Comparison of ENCODE assay signal across 10 mouse cellular contexts in the genomic region with DNA sequence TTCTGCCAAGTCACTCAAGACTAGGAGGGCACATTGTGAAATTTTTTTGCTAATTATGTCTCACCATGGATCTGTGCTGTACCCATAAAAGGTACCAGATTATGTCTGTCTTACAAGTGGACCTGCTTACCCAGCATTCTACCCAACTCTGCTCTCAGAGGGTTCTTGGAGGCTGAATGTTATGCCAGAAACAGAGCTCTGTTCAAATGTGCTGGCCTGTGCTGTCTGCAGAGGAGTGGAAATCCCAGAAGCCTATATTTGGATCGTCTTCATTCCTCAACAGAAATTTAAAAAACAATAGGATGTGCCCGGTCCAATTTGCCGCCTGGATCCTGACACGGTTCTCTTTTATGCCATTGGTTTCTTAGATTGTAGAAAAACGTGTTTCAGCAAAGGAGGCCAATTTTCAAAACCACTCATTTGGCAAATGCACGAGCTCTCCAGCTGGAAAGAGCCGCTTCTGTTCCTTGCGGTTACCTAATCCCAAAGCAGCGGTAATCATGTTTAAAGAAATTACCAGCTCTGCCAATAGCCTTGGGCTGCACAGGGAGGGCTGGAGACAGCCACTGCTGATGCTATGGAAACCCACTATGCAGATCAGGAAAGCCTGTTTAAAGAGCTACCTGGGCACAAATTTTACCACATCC.
DNase-seq lines count a peak whose midpoint lies in the region; ATAC-seq and TF ChIP-seq lines count a peak whose summit lies in the region.
"Had no signal": no experiment of that assay in that cellular context is flagged by ENCODE, and none has a peak within 500 bp of the region (broad histone marks: within the 10 kb centered on the region; RNA-seq: fewer than 3 reads in every experiment).

No protein-coding gene starts in this region.

- H3K27me3 ChIP-seq in embryonic facial prominence, embryonic 11.5 days (ENCODE audit: control insufficient read depth, insufficient read depth, low read length): no peaks in the 10 kb centered on the region
- H3K27me3 ChIP-seq in embryonic facial prominence, embryonic 10.5 days (replicated peaks; ENCODE audit: low read depth, poor library complexity, severe bottlenecking): no peaks in the 10 kb centered on the region
- H3K27me3 ChIP-seq in midbrain, embryonic 12.5 days: no peaks in the 10 kb centered on the region
- no peaks in the 10 kb centered on the region for H3K27me3 ChIP-seq in midbrain, embryonic 10.5 days (ENCODE audit: low read depth, poor library complexity, severe bottlenecking)

- H3K4me1 ChIP-seq in embryonic facial prominence, embryonic 11.5 days (ENCODE audit: control insufficient read depth, insufficient read depth, low read length): no peaks in the 10 kb centered on the region
- peaks cover 4% of the 10 kb centered on the region; the same call in 1 of the 2 replicates for H3K4me1 ChIP-seq in embryonic facial prominence, embryonic 10.5 days
- peaks cover 4% of the 10 kb centered on the region; the same call in 1 of the 2 replicates for H3K4me1 ChIP-seq in midbrain, embryonic 12.5 days
- H3K4me1 ChIP-seq in midbrain, embryonic 10.5 days: peaks cover 12% of the 10 kb centered on the region

- H3K36me3 ChIP-seq in embryonic facial prominence, embryonic 11.5 days (replicated peaks; ENCODE audit: control insufficient read depth, insufficient read depth, low read depth, low read length): no peaks in the 10 kb centered on the region
- H3K36me3 ChIP-seq in embryonic facial prominence, embryonic 10.5 days (replicated peaks): no peaks in the 10 kb centered on the region
- H3K36me3 ChIP-seq in midbrain, embryonic 12.5 days: no peaks in the 10 kb centered on the region
- H3K36me3 ChIP-seq in midbrain, embryonic 10.5 days: no peaks in the 10 kb centered on the region

- H3K27ac ChIP-seq in embryonic facial prominence, embryonic 11.5 days (replicated peaks; ENCODE audit: low read depth, low read length): no peak overlapping the region
- no peak overlapping the region for H3K27ac ChIP-seq in embryonic facial prominence, embryonic 10.5 days (replicated peaks)
- peak overlapping the region; percentile 30; the same call in 1 of the 2 replicates for H3K27ac ChIP-seq in midbrain, embryonic 12.5 days (replicated peaks)
- H3K27ac ChIP-seq in midbrain, embryonic 10.5 days (replicated peaks): no peak overlapping the region
- no peak overlapping the region for H3K27ac ChIP-seq in gastrocnemius, adult 2 months

- WGBS in embryonic facial prominence, embryonic 11.5 days: 71% methylated on average over 9 of the region's 9 CpGs
- WGBS in embryonic facial prominence, embryonic 10.5 days: 83% methylated on average over 9 of the region's 9 CpGs
- 66% methylated on average over 9 of the region's 9 CpGs for WGBS in midbrain, embryonic 12.5 days
- 81% methylated on average over 9 of the region's 9 CpGs for WGBS in midbrain, embryonic 10.5 days

- no peak overlapping the region for H3K4me2 ChIP-seq in embryonic facial prominence, embryonic 11.5 days (ENCODE audit: low read depth, low read length)
- no peak overlapping the region for H3K4me2 ChIP-seq in midbrain, embryonic 12.5 days (replicated peaks)

- no peak for ATAC-seq in embryonic facial prominence, embryonic 11.5 days (replicated peaks; ENCODE audit: insufficient number of reproducible peaks, low FRiP score, low TSS enrichment, low read depth)
- ATAC-seq in midbrain, embryonic 12.5 days (ENCODE audit: low FRiP score, low read depth): no peak

- H3K4me3 ChIP-seq in embryonic facial prominence, embryonic 11.5 days (ENCODE audit: low read depth, low read length): no peak overlapping the region
- no peak overlapping the region for H3K4me3 ChIP-seq in embryonic facial prominence, embryonic 10.5 days
- H3K4me3 ChIP-seq in midbrain, embryonic 12.5 days: no peak overlapping the region
- no peak overlapping the region for H3K4me3 ChIP-seq in midbrain, embryonic 10.5 days
- no peak overlapping the region for H3K4me3 ChIP-seq in gastrocnemius, adult 2 months

- intact Hi-C loops in gastrocnemius, adult 2 months (cut with DNase I): no loop called here

- no peak overlapping the region for H3K9ac ChIP-seq in embryonic facial prominence, embryonic 11.5 days (replicated peaks; ENCODE audit: low read length)
- H3K9ac ChIP-seq in midbrain, embryonic 12.5 days (replicated peaks): no peak overlapping the region

- H3K9me3 ChIP-seq in embryonic facial prominence, embryonic 11.5 days (replicated peaks; ENCODE audit: control insufficient read depth, low read length): no peaks in the 10 kb centered on the region
- no peaks in the 10 kb centered on the region for H3K9me3 ChIP-seq in embryonic facial prominence, embryonic 10.5 days
- no peaks in the 10 kb centered on the region for H3K9me3 ChIP-seq in midbrain, embryonic 12.5 days
- no peaks in the 10 kb centered on the region for H3K9me3 ChIP-seq in midbrain, embryonic 10.5 days (replicated peaks)

- peak; percentile 42 for DNase-seq in embryonic facial prominence, embryonic 11.5 days (ENCODE audit: low spot score)
- no peak for DNase-seq in embryonic facial prominence, embryonic 10.5 days (ENCODE audit: low spot score)
- no peak for DNase-seq in midbrain, embryonic 10.5 days (ENCODE audit: low spot score)
- DNase-seq in layer of hippocampus, postnatal 36 days: peak; percentile 17 to 30
- DNase-seq in right cerebral cortex, postnatal 36 days (ENCODE audit: low spot score in 2 of 2): peak; percentile 30 to 38
- no peak for DNase-seq in cerebellum, adult 18-20 months
- no peak for DNase-seq in gastrocnemius, adult 2 months
- DNase-seq: B cell, adult 2 months; heart, postnatal 36 days had no signal

- no peak for TF ChIP-seq CTCF in gastrocnemius, adult 2 months (IDR thresholded peaks at IDR 0.05)

Comparison
In these comparisons a context has a peak if more than half of its experiments do, and no peak if none do; other contexts are left out.
1. DNase-seq: peak in embryonic facial prominence, embryonic 11.5 days (single experiment), layer of hippocampus, postnatal 36 days (2 of 2) and right cerebral cortex, postnatal 36 days (2 of 2); none in embryonic facial prominence, embryonic 10.5 days (single experiment), midbrain, embryonic 10.5 days (single experiment), cerebellum, adult 18-20 months (0 of 2) and gastrocnemius, adult 2 months (single experiment).